Mouse (Mus musculus) G1E (cell line): ENCODE data around the gene 1700029H14Rik.

ENCODE experiments used
- CTCF ChIP-seq: IDR thresholded peaks from 2 replicates; pipeline ENCODE4 v1.5.1; 2012; ENCODE audit warnings: low read depth, low read length, inconsistent platforms, mixed read lengths
- GATA1 ChIP-seq: IDR thresholded peaks from 2 replicates; pipeline ENCODE4 v1.6.1; 2012; ENCODE audit warnings: borderline replicate concordance, low read length, inconsistent platforms, mixed read lengths
- GATA2 ChIP-seq: IDR thresholded peaks from 2 replicates; pipeline ENCODE4 v1.6.1; 2012; ENCODE audit warnings: low read depth, low read length, inconsistent platforms, borderline replicate concordance
- POLR2AphosphoS5 ChIP-seq: IDR thresholded peaks from 2 replicates; pipeline ENCODE4 v1.6.1; 2012; ENCODE audit warnings: low read depth, low read length, inconsistent platforms; ENCODE audit not compliant: insufficient replicate concordance
- TAL1 ChIP-seq: conservative IDR thresholded peaks from 2 replicates; pipeline ENCODE4 v1.6.1; 2012; ENCODE audit warnings: low read depth, low read length, inconsistent platforms, mixed read lengths

GRCm38 (mm10) chr8:13533123-13533522 is 29.1 kb downstream of the 1700029H14Rik start:
- TF ChIP-seq CTCF (no peak), TAL1 (no peak), GATA1 (no peak), POLR2AphosphoS5 (no peak), GATA2 (no peak)
